Mouse (Mus musculus) bone marrow macrophage, adult 2 months (primary cell): ENCODE data around the gene Ccdc146. TPM values are rescaled to one million over a fixed set of nuclear protein-coding genes. Genes with fewer than 3 reads are reported as not detected.

Experiments used
- H3K27ac ChIP-seq: 2 replicates; pipeline ENCODE4 v1.5.1; 2012; ENCODE audit warnings: low read depth, low read length; ENCODE audit not compliant: insufficient read depth
- H3K4me1 ChIP-seq: 2 replicates; pipeline ENCODE4 v1.6.1; 2012; ENCODE audit warnings: low read length; ENCODE audit not compliant: control insufficient read depth, insufficient read depth
- H3K4me3 ChIP-seq: 2 replicates; pipeline ENCODE4 v1.5.1; 2012; ENCODE audit warnings: mild to moderate bottlenecking, low read length, moderate library complexity; ENCODE audit not compliant: insufficient read depth
- CTCF ChIP-seq: IDR thresholded peaks from 2 replicates; pipeline ENCODE4 v1.5.1; 2012; ENCODE audit warnings: low read depth, mild to moderate bottlenecking, low read length, moderate library complexity
- POLR2A ChIP-seq: IDR thresholded peaks from 2 replicates; pipeline ENCODE4 v1.6.1; 2012; ENCODE audit warnings: mild to moderate bottlenecking, low read depth, low read length, borderline replicate concordance
- polyA plus RNA-seq: library from polyadenylated mRNA; stranded (reverse); fragments of >200 nt; gene quantifications from 2 replicates; pipeline ENCODE4 v1.2.4, GENCODE M21; 2012; ENCODE audit not compliant: missing spikeins, insufficient read depth, insufficient read length

The Ccdc146 gene
- polyA plus RNA-seq, 1 experiment: not detected

DNA sequence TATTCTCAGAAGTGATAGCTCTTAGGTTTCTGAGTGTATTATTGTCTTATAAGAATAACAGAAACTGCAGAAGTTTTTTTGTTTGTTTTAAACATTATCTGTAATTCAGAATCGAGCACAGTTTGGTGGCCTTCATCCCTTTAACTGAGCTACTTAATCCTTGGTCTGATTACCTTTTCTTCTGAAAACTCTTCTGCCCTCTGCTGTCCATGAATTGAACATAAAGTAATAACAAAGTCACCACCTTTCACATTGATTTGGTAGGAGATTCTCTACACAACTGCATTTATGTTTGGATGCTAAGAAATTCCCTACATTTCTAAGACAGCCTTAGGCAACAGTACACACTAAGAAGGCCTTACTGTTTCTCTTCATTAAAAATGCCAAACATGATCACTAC lies 3.9 kb downstream of the Ccdc146 start:
- Histone ChIP-seq H3K27ac (no peak overlapping the region), H3K4me3 (no peak overlapping the region), H3K4me1 (no peaks in the 10 kb centered on the region)
- TF ChIP-seq POLR2A (no peak), CTCF (no peak)

DNA sequence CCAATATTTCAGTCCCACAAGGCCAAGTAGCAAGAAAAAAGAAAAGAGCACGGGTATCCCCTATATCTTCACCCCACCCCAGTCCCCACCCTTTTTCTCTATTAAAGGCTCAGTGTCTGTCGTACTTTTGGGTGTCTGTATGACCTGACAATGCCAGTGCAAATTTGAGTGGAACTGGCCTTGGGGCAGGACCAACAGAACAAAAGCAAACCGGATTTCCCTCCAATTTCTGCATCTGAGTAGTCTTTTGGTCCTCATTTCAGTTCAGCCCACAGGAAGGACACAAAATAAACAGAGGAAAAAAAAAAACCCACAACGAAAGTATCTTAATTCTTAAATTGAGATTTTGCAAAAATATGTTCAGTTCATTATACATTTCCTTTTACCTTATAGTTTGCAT lies 5.9 kb downstream of the Ccdc146 start:
- Histone ChIP-seq H3K4me1 (peaks cover 2% of the 10 kb centered on the region), H3K27ac (no peak overlapping the region), H3K4me3 (no peak overlapping the region)
- no peak for TF ChIP-seq POLR2A
- no peak for TF ChIP-seq CTCF

- TF ChIP-seq POLR2A (no peak), CTCF (no peak)
- peaks cover 20% of the 10 kb centered on the region for H3K4me1 ChIP-seq
- no peak overlapping the region for H3K4me3 ChIP-seq
- no peak overlapping the region for H3K27ac ChIP-seq
Measured at GRCm38 (mm10) chr5:21414116-21414820, 10.2 kb downstream of the Ccdc146 start.

DNA sequence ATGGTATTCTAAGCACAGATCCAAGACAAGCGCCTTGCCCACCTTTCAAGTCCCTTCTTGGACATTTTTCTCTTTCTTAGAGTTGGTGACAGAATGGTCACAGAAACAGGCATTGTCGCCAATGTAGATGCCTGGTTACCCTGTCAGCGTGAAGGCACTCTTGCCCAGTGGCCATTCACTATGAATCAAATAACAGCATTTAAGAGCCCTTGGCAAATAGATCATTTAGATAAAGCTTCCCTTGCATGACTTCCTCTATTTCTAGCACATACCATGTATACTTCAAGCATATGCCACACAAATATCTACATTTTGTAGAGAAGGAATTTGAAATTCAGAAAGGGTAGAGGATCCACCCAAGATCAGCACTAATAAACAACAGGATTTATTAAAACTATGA lies 11.2 kb downstream of the Ccdc146 start:
- no peak overlapping the region for H3K27ac ChIP-seq
- H3K4me1 ChIP-seq: peaks cover 20% of the 10 kb centered on the region
- no peak for TF ChIP-seq POLR2A
- no peak for TF ChIP-seq CTCF
- H3K4me3 ChIP-seq: no peak overlapping the region

DNA sequence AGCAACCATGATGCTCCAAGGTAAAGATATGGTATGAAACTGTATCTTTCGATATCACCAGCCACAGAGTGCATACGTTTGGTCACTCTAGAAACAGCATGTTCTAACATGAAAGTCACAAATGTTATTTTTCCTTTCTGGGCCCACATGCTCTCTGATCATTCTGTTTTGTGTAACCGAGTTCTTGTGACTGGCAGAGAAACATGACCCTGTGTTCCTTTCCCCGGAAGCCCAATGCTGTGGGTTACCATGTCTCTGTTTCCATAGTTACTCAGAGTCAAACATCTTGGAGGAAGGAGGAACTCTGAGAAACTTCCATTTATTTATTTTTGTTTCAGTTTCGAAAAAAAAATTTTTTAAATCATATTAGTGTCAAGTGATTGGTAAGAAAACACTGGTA lies 12.4 kb downstream of the Ccdc146 start:
- Histone ChIP-seq H3K4me1 (peaks cover 20% of the 10 kb centered on the region), H3K27ac (peak overlapping the region; percentile 81), H3K4me3 (no peak overlapping the region)
- TF ChIP-seq POLR2A (no peak), CTCF (no peak)

GRCm38 (mm10) chr5:21411261-21411666 lies 13.2 kb downstream of the Ccdc146 start:
- TF ChIP-seq POLR2A (no peak), CTCF (no peak)
- peak overlapping the region; percentile 22 for H3K4me3 ChIP-seq
- peaks cover 20% of the 10 kb centered on the region for H3K4me1 ChIP-seq
- peak overlapping the region; percentile 81 for H3K27ac ChIP-seq

- Histone ChIP-seq H3K4me1 (peaks cover 11% of the 10 kb centered on the region), H3K27ac (0 out of 2 replicates have a peak overlapping the region, but pooled peaks have one; percentile 12), H3K4me3 (no peak overlapping the region)
- TF ChIP-seq CTCF (no peak), POLR2A (no peak)
Measured at GRCm38 (mm10) chr5:21395205-21395840, 29.2 kb downstream of the Ccdc146 start.

DNA sequence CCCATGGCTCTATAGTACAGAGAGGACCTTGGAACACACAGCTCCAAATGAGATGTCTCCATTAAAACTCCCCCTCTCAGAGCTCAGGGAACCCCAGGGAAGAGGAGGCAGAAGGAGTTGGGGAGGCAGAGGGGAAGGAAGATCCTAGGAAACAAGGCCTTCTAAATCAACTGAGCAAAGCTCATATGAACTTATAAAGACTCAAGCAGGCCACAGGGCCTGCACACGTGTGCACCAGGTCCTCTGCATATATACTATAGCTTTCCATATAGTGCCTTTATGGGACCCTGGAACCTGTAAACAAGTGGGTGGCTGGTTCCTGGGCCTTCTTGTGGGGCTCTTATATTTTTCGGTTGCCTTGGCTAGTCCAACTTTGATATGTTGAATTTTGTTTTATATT lies 29.9 kb downstream of the Ccdc146 start:
- TF ChIP-seq CTCF (no peak), POLR2A (no peak)
- H3K27ac ChIP-seq: no peak overlapping the region
- no peak overlapping the region for H3K4me3 ChIP-seq
- H3K4me1 ChIP-seq: peaks cover 11% of the 10 kb centered on the region

DNA sequence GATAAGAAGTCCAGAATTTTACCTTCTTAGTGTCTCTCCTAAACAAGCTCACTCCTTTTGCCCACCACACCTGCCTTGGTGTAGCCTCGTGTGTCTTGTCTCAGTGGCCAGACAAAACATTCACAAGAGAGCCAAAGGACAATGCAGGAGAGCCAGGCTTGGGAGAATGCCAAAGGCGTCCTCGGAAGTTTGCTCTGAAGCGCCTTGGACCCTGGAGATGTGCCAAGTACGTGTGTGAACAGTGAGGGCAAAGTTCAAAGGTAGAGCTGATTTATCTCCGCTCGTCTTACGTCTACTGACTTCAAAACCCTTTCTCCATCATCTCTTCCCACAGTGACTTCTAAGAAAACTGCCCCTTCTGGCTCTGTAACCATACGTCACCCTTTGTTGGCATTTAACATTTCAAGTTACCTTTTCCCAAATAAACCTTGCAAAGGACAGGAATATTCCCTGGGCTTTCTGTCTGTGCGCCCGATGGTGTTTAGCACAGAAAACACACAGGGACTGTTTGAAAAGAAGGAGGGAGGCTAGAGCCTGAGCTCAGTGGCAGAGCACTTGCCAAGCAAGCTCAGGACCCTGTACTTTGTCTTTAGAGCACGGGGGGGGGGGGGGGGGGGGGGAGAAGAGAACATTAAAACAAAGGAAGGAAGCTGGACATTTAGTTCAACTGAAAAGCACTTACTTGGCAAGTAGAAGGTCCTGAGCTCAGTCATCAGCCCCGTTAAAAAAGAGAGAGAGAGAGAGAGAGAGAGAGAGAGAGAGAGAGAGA lies 32.7 kb downstream of the Ccdc146 start:
- no peak overlapping the region for H3K4me3 ChIP-seq
- no peak overlapping the region for H3K27ac ChIP-seq
- peaks cover 14% of the 10 kb centered on the region for H3K4me1 ChIP-seq
- no peak for TF ChIP-seq CTCF
- no peak for TF ChIP-seq POLR2A

DNA sequence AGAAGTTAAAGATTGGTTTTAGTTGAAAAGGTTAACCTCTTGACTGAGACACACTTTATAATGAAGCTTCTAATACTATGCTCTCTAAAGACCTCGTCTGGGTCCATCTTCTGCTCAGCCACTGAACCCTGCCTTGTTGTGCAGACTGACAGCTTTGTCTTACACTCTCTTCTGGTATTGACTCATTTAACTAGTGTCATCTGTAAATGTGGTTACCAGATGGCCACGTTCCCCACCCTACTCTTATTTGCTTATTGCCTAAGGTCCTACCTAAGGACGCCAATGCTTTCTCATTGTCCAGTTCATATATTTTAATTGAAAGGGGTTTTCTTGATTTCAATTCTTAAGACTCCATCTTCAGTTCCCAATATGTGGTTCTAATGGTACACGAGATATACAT lies 35.6 kb downstream of the Ccdc146 start:
- Histone ChIP-seq H3K4me3 (no peak overlapping the region), H3K4me1 (peaks cover 8% of the 10 kb centered on the region), H3K27ac (no peak overlapping the region)
- TF ChIP-seq CTCF (no peak), POLR2A (no peak)
